Mouse (Mus musculus) layer of hippocampus, adult 11-12 months (tissue): ENCODE data around the gene Pias1.
"Not testable (repeated sequence)": the region's sequence is repeated elsewhere in the genome, so short reads cannot be mapped to it uniquely, and the experiment has no call there.

Source experiments
- DNase-seq: peaks from one replicate; pipeline ENCODE4 v3.0.0; 2022; ENCODE audit warnings: low spot score

Gene Pias1

GRCm38 (mm10) chr9:62940966-62941365 is 46.8 kb downstream of the Pias1 start:
- no peak for DNase-seq

- DNase-seq: no peak
These were observed 51.9 kb downstream of the Pias1 start for GRCm38 (mm10) chr9:62935854-62936253.

- DNase-seq: no peak
These were observed 52.9 kb downstream of the Pias1 start for GRCm38 (mm10) chr9:62934700-62935400.

- no peak for DNase-seq
These were observed 55.0 kb downstream of the Pias1 start for GRCm38 (mm10) chr9:62932575-62933339.

- DNase-seq: no peak
These were observed 62.7 kb downstream of the Pias1 start for GRCm38 (mm10) chr9:62924886-62925610.

- no peak for DNase-seq
These were observed 66.8 kb downstream of the Pias1 start for GRCm38 (mm10) chr9:62920877-62921276.

- no peak for DNase-seq
These were observed 70.7 kb downstream of the Pias1 start for GRCm38 (mm10) chr9:62917059-62917458.

GRCm38 (mm10) chr9:62913390-62914069 is 74.2 kb downstream of the Pias1 start:
- DNase-seq: no peak

- no peak for DNase-seq
These were observed 82.7 kb downstream of the Pias1 start for GRCm38 (mm10) chr9:62905039-62905438.

GRCm38 (mm10) chr9:62903841-62904240 is 83.9 kb downstream of the Pias1 start:
- no peak for DNase-seq

GRCm38 (mm10) chr9:62901736-62902135 is 86.0 kb downstream of the Pias1 start:
- DNase-seq: no peak

GRCm38 (mm10) chr9:62894486-62894885 is 93.2 kb downstream of the Pias1 start:
- DNase-seq: no peak

- peak; percentile 30 for DNase-seq
These were observed 105.9 kb downstream of the Pias1 start for GRCm38 (mm10) chr9:62881871-62882270.

- DNase-seq: no peak
These were observed 109.9 kb downstream of the Pias1 start for GRCm38 (mm10) chr9:62877825-62878224.

- no peak for DNase-seq
These were observed 110.6 kb downstream of the Pias1 start for GRCm38 (mm10) chr9:62876966-62877616.

- DNase-seq: no peak
These were observed 117.0 kb downstream of the Pias1 start for GRCm38 (mm10) chr9:62870728-62871127.

- not testable (repeated sequence) for DNase-seq
These were observed 118.5 kb downstream of the Pias1 start for GRCm38 (mm10) chr9:62869236-62869635.

- DNase-seq: no peak
These were observed 126.9 kb downstream of the Pias1 start for GRCm38 (mm10) chr9:62860866-62861265.

- not testable (repeated sequence) for DNase-seq
These were observed 127.6 kb downstream of the Pias1 start for GRCm38 (mm10) chr9:62860102-62860501.

GRCm38 (mm10) chr9:62858266-62859019 is 129.3 kb downstream of the Pias1 start:
- DNase-seq: no peak

- DNase-seq: no peak
These were observed 129.9 kb downstream of the Pias1 start, which contains the start of gene Calml4 for GRCm38 (mm10) chr9:62857719-62858261. Gene Calml4 (plus strand): TSS chr9:62858080.
